Comparison of ENCODE assay signal across 24 mouse cellular contexts in genomic region chr4:110229238-110229637, GRCm38 (mm10).
DNase-seq lines count a peak whose midpoint lies in the region; ATAC-seq lines count a peak whose summit lies in the region.
"Had no signal": no experiment of that assay in that cellular context is flagged by ENCODE, and none has a peak within 500 bp of the region (broad histone marks: within the 10 kb centered on the region; RNA-seq: fewer than 3 reads in every experiment).

No protein-coding gene starts in this region.

- peak overlapping the region; percentile 49 for H3K27ac ChIP-seq in liver, embryonic 12.5 days
- H3K27ac ChIP-seq in liver, embryonic 15.5 days (replicated peaks), result peak overlapping the region; percentile 31
- no peak overlapping the region for H3K27ac ChIP-seq in midbrain, embryonic 10.5 days (replicated peaks)
- H3K27ac ChIP-seq: embryonic facial prominence, embryonic 12.5 days; embryonic facial prominence, embryonic 15.5 days; forebrain, embryonic 10.5 days; forebrain, embryonic 13.5 days; hindbrain, embryonic 12.5 days had no signal

- no peak for DNase-seq in liver
- no peak for DNase-seq in midbrain, embryonic 10.5 days (ENCODE audit: low spot score)
- no peak for DNase-seq in gastrocnemius, postnatal 36 days
- DNase-seq: adrenal gland, adult 8-10 months; adrenal gland, postnatal 25 days; cerebellum, adult 11 months; cerebellum, adult 2 months; cerebellum, adult 9-11 months; cerebellum, postnatal 25 days; gastrocnemius, postnatal 10 days; heart, adult 11 months had no signal

- H3K9me3 ChIP-seq in erythroblast, embryonic 14.5 days (ENCODE audit: control insufficient read depth, low read length), result no peaks in the 10 kb centered on the region
- no peaks in the 10 kb centered on the region for H3K9me3 ChIP-seq in liver, embryonic 12.5 days (replicated peaks)
- no peaks in the 10 kb centered on the region for H3K9me3 ChIP-seq in liver, embryonic 15.5 days (replicated peaks)
- no peaks in the 10 kb centered on the region for H3K9me3 ChIP-seq in midbrain, embryonic 10.5 days (replicated peaks)
- H3K9me3 ChIP-seq: embryonic facial prominence, embryonic 12.5 days; embryonic facial prominence, embryonic 15.5 days; forebrain, embryonic 10.5 days; forebrain, embryonic 13.5 days; hindbrain, embryonic 12.5 days had no signal

- ATAC-seq in erythroblast, adult 5-6 weeks (replicated peaks; ENCODE audit: low FRiP score, poor library complexity, severe bottlenecking), result no peak
- ATAC-seq in liver, embryonic 12.5 days, result peak; percentile 61
- peak; percentile 46; the same call in 1 of the 2 replicates for ATAC-seq in liver, embryonic 15.5 days (ENCODE audit: insufficient read depth)
- ATAC-seq: activated CD4-positive, CD25-positive, alpha-beta regulatory T cell, adult 4 months; forebrain, embryonic 13.5 days; forebrain, embryonic 16.5 days; hindbrain, embryonic 16.5 days had no signal

- H3K9ac ChIP-seq in liver, embryonic 12.5 days, result no peak overlapping the region
- no peak overlapping the region for H3K9ac ChIP-seq in liver, embryonic 15.5 days
- H3K9ac ChIP-seq: embryonic facial prominence, embryonic 12.5 days; embryonic facial prominence, embryonic 15.5 days; forebrain, embryonic 13.5 days; hindbrain, embryonic 12.5 days had no signal

- H3K4me2 ChIP-seq in liver, embryonic 12.5 days, result peak overlapping the region; percentile 63
- peak overlapping the region; percentile 59 for H3K4me2 ChIP-seq in liver, embryonic 15.5 days
- H3K4me2 ChIP-seq: embryonic facial prominence, embryonic 12.5 days; embryonic facial prominence, embryonic 15.5 days; forebrain, embryonic 13.5 days; heart, embryonic 11.5 days; hindbrain, embryonic 12.5 days had no signal

- 0 out of 2 replicates have a peak, but pooled peaks cover 3% of the 10 kb centered on the region for H3K27me3 ChIP-seq in erythroblast, embryonic 14.5 days (ENCODE audit: control insufficient read depth)
- no peaks in the 10 kb centered on the region for H3K27me3 ChIP-seq in liver, embryonic 12.5 days (replicated peaks)
- no peaks in the 10 kb centered on the region for H3K27me3 ChIP-seq in liver, embryonic 15.5 days
- H3K27me3 ChIP-seq in midbrain, embryonic 10.5 days (ENCODE audit: low read depth, poor library complexity, severe bottlenecking), result no peaks in the 10 kb centered on the region
- H3K27me3 ChIP-seq: embryonic facial prominence, embryonic 12.5 days; embryonic facial prominence, embryonic 15.5 days; forebrain, embryonic 13.5 days; hindbrain, embryonic 12.5 days had no signal

- intact Hi-C loops in gastrocnemius, postnatal 36 days (cut with DNase I), result no loop called here

- no peaks in the 10 kb centered on the region for H3K36me3 ChIP-seq in erythroblast, embryonic 14.5 days (ENCODE audit: control insufficient read depth)
- no peaks in the 10 kb centered on the region for H3K36me3 ChIP-seq in liver, embryonic 12.5 days
- no peaks in the 10 kb centered on the region for H3K36me3 ChIP-seq in liver, embryonic 15.5 days (replicated peaks)
- H3K36me3 ChIP-seq in midbrain, embryonic 10.5 days, result peaks cover 36% of the 10 kb centered on the region
- H3K36me3 ChIP-seq: embryonic facial prominence, embryonic 12.5 days; embryonic facial prominence, embryonic 15.5 days; forebrain, embryonic 10.5 days had no signal

- peak overlapping the region; percentile 63 for H3K4me3 ChIP-seq in erythroblast, embryonic 14.5 days (replicated peaks)
- no peak overlapping the region for H3K4me3 ChIP-seq in liver, embryonic 12.5 days
- no peak overlapping the region for H3K4me3 ChIP-seq in liver, embryonic 15.5 days (replicated peaks)
- no peak overlapping the region for H3K4me3 ChIP-seq in midbrain, embryonic 10.5 days
- H3K4me3 ChIP-seq: embryonic facial prominence, embryonic 12.5 days; embryonic facial prominence, embryonic 15.5 days; forebrain, embryonic 10.5 days; forebrain, embryonic 13.5 days; hindbrain, embryonic 12.5 days had no signal

- H3K4me1 ChIP-seq in erythroblast, embryonic 14.5 days (ENCODE audit: control insufficient read depth), result peaks cover 57% of the 10 kb centered on the region
- peaks cover 47% of the 10 kb centered on the region for H3K4me1 ChIP-seq in liver, embryonic 12.5 days
- peaks cover 26% of the 10 kb centered on the region for H3K4me1 ChIP-seq in liver, embryonic 15.5 days (replicated peaks)
- H3K4me1 ChIP-seq in midbrain, embryonic 10.5 days, result peaks cover 16% of the 10 kb centered on the region
- H3K4me1 ChIP-seq: embryonic facial prominence, embryonic 12.5 days; embryonic facial prominence, embryonic 15.5 days had no signal
